Mouse (Mus musculus) left cerebral cortex, postnatal 14 days (tissue): ENCODE measurements around the gene Cdkl5. TPM values are rescaled to one million over a fixed set of nuclear protein-coding genes. Genes with fewer than 3 reads are reported as not detected.

ENCODE experiments used
- DNase-seq, 2 experiments: peaks; one replicate each; pipeline ENCODE4 v3.0.0; 2021 to 2022; ENCODE audit warnings: low spot score in 2 of 2, mixed read lengths in 1 of 2
- intact Hi-C: fragments of 180-260 bp; cut with DNase I; formaldehyde crosslinking; loops from one replicate; pipeline ENCODE4 v1.15.1; 2025
- long read RNA-seq, 2 experiments: library from polyadenylated mRNA; stranded (forward); transcript quantifications; one replicate each; pipeline ENCODE4 v2.0.0; 2021
- total RNA-seq, 2 experiments: library from RNA; stranded (reverse); gene quantifications; 2 replicates each; pipeline ENCODE4 v1.2.3; 2021

Gene Cdkl5
- 100 to 1,000 TPM; 151 to 161 TPM for total RNA-seq
- long read RNA-seq, experiment 1, partial matches to known transcripts = 0 of 14 reads
- long read RNA-seq, experiment 1, other reads (novel, unspliced or antisense) = 14 of 14 reads
- long read RNA-seq, experiment 2, partial matches to known transcripts = 0 of 6 reads
- long read RNA-seq, experiment 2, other reads (novel, unspliced or antisense) = 6 of 6 reads

- peak; percentile 95 to 97 for DNase-seq
- intact Hi-C loops = loop anchor here (5.0 to 10.0 kb wide), 2 partner anchors 222 to 400 kb away; no protein-coding TSS in a partner anchor
Measured at GRCm38 (mm10) chrX:160994543-160995121, at the start of gene Cdkl5. Gene Cdkl5 (minus strand): TSS chrX:160994704.

- intact Hi-C loops = loop anchor here (5.0 to 10.0 kb wide), 2 partner anchors 589 to 881 kb away; no protein-coding TSS in a partner anchor
- peak; percentile 44 to 48 for DNase-seq
Measured at GRCm38 (mm10) chrX:161033235-161033803, 38.8 kb upstream of the Cdkl5 start.

- DNase-seq = no peak
- intact Hi-C loops = loop anchor here (5.0 to 10.0 kb wide), 2 partner anchors 588 to 880 kb away; no protein-coding TSS in a partner anchor
Measured at GRCm38 (mm10) chrX:161032423-161032822, 37.9 kb upstream of the Cdkl5 start.

- intact Hi-C loops = loop anchor here (5.0 to 10.0 kb wide), 2 partner anchors 585 to 878 kb away; no protein-coding TSS in a partner anchor
- DNase-seq = peak in 1 of 2 experiments; percentile 37
Measured at GRCm38 (mm10) chrX:161030233-161030632, 35.7 kb upstream of the Cdkl5 start.

- no peak for DNase-seq
- intact Hi-C loops = loop anchor here (10.0 kb wide), 1 partner anchor 440 kb away; no protein-coding TSS in a partner anchor
Measured at GRCm38 (mm10) chrX:161024475-161024874, 30.0 kb upstream of the Cdkl5 start.

- intact Hi-C loops = loop anchor here (10.0 kb wide), 1 partner anchor 437 kb away; no protein-coding TSS in a partner anchor
- DNase-seq = no peak
Measured at GRCm38 (mm10) chrX:161021548-161021947, 27.0 kb upstream of the Cdkl5 start.

GRCm38 (mm10) chrX:161018179-161018578 is 23.7 kb upstream of the Cdkl5 start:
- intact Hi-C loops = no loop called here
- DNase-seq = peak in 1 of 2 experiments; percentile 17

GRCm38 (mm10) chrX:161006272-161006671 is 11.8 kb upstream of the Cdkl5 start:
- intact Hi-C loops = no loop called here
- no peak for DNase-seq

GRCm38 (mm10) chrX:160996051-160996450 is 1.5 kb upstream of the Cdkl5 start:
- DNase-seq = no peak
- intact Hi-C loops = loop anchor here (10.0 kb wide), 1 partner anchor 401 kb away; no protein-coding TSS in a partner anchor

GRCm38 (mm10) chrX:160995131-160995667 is 695 bp upstream of the Cdkl5 start:
- intact Hi-C loops = loop anchor here (10.0 kb wide), 1 partner anchor 400 kb away; no protein-coding TSS in a partner anchor
- DNase-seq = peak; percentile 31 to 72

GRCm38 (mm10) chrX:160993749-160994539 is 560 bp downstream of the Cdkl5 start:
- intact Hi-C loops = loop anchor here (5.0 to 10.0 kb wide), 2 partner anchors 222 to 399 kb away; no protein-coding TSS in a partner anchor

GRCm38 (mm10) chrX:160992703-160993102 is 1.8 kb downstream of the Cdkl5 start:
- no peak for DNase-seq
- intact Hi-C loops = loop anchor here (5.0 to 10.0 kb wide), 2 partner anchors 220 to 398 kb away; no protein-coding TSS in a partner anchor

More at GRCm38 (mm10) chrX:160993749-160994539, 560 bp downstream of the Cdkl5 start:
- peak in 1 of 2 experiments; percentile 3 for DNase-seq

GRCm38 (mm10) chrX:160990276-160990675 is 4.2 kb downstream of the Cdkl5 start:
- intact Hi-C loops = loop anchor here (5.0 to 10.0 kb wide), 2 partner anchors 218 to 395 kb away; no protein-coding TSS in a partner anchor
- DNase-seq = no peak

- intact Hi-C loops = no loop called here
- no peak for DNase-seq
Measured at GRCm38 (mm10) chrX:160977919-160978318, 16.6 kb downstream of the Cdkl5 start.

GRCm38 (mm10) chrX:160971991-160972545 is 22.4 kb downstream of the Cdkl5 start:
- intact Hi-C loops = no loop called here
- DNase-seq = no peak

- no peak for DNase-seq
- intact Hi-C loops = no loop called here
Measured at GRCm38 (mm10) chrX:160958593-160959131, 35.8 kb downstream of the Cdkl5 start.

GRCm38 (mm10) chrX:160949583-160949982 is 44.9 kb downstream of the Cdkl5 start:
- intact Hi-C loops = no loop called here
- no peak for DNase-seq

GRCm38 (mm10) chrX:160944722-160945121 is 49.8 kb downstream of the Cdkl5 start:
- DNase-seq = no peak
- intact Hi-C loops = no loop called here
